Mouse (Mus musculus) heart, postnatal 0 days (tissue): ENCODE measurements around the gene Gse1.

Experiments
- CTCF ChIP-seq: IDR thresholded peaks from 2 replicates; pipeline ENCODE4 v1.5.1; 2016; ENCODE audit warnings: antibody characterized with exemption, control low read depth, low read depth
- EP300 ChIP-seq: IDR thresholded peaks from 2 replicates; pipeline ENCODE4 v1.6.1; 2016; ENCODE audit warnings: antibody characterized with exemption, low read depth

GRCm38 (mm10) chr8:120227578-120227876 lies 729 bp upstream of the Gse1 start:
- TF ChIP-seq CTCF (no peak), EP300 (no peak)
